Mouse (Mus musculus): ENCODE results near the gene Naxe.

DNA sequence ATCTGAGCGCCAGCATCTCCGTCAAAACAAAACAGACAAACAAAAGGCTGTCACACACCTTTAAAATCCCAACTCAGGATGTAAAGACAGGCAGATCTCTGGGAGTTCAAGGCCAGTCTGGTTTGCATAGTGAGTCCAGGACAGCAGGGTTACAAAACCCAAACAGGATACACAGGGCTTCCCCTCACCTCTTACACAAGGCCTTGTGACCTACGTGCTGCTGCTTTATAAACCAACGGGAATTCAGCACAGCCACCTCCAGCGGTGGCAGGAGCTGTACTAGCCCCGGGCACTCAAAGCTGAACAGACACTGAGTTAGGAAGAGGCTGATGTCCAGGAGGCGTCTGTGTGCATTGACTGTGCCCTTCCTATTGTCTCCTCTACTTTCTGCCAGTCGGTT, 19.1 kb upstream of the Naxe start:
- TF ChIP-seq CTCF (IDR thresholded peaks at IDR 0.05; ENCODE audit: low read depth, low read length) (no peak), POLR2A (IDR thresholded peaks at IDR 0.05; ENCODE audit: extremely low read depth, insufficient read depth, low read length) (no peak)

Data from liver, adult 2 months (tissue).